Mouse (Mus musculus): ENCODE results near the gene Nxf7.
"Not testable (repeated sequence)": the region's sequence is repeated elsewhere in the genome, so short reads cannot be mapped to it uniquely, and the experiment has no call there.

Nxf7 gene

GRCm38 (mm10) chrX:135598677-135599076, at the start of gene Nxf7:
Nxf7 (minus strand) TSS chrX:135598777.
- no peak for DNase-seq

GRCm38 (mm10) chrX:135627605-135628004, 29.0 kb upstream of the Nxf7 start, which contains the start of gene Prame:
Prame (minus strand) TSS chrX:135627705.
- DNase-seq = no peak

GRCm38 (mm10) chrX:135601298-135602029, 2.9 kb upstream of the Nxf7 start:
- DNase-seq = peak; percentile 30 to 38

- DNase-seq = no peak
Observed at GRCm38 (mm10) chrX:135598096-135598495, 481 bp downstream of the Nxf7 start.

- DNase-seq = no peak
Observed at GRCm38 (mm10) chrX:135576412-135576811, 22.2 kb downstream of the Nxf7 start.

GRCm38 (mm10) chrX:135574958-135575628, 23.5 kb downstream of the Nxf7 start:
- DNase-seq = not testable (repeated sequence)

GRCm38 (mm10) chrX:135574261-135574957, 24.2 kb downstream of the Nxf7 start:
- DNase-seq = not testable (repeated sequence)

DNA sequence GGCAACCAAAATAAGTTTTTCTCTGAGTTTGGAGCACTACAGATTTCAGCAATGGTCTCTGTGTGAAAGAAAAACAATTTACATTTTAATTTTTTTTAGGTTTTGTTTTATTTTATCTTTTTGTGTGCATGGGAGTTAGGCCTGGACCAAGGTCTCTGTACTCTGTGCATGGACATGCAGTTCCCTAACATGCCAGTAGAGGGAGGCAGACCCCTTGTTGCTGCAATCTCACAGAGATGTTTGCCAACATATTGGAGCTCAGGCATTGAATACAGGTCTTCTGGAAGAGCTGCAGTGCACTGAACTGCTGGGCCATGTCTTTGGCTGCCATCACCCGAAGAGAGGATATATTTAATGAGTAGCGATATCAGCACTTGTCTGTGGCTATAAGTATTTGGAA, 29.1 kb downstream of the Nxf7 start:
- DNase-seq = peak; percentile 72 to 80

DNA sequence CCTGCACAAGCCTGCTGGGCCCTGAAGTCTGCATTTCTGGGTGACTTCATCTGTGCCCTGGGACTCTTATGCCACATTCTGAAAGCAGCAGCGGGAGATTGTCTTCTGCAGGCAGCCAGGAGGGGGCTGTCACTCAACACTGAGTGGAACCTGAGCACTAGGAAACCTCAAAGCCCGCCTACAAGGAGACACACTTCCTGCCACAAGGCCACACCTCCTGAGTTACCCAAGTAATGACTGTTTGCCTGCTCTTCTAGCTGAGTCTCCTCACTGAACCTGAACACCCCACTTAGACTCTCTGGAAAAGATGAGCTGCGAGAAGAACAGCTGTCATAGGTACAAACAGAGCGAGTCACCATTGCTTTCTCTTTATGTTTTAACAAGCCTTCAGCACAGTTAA, 33.6 kb downstream of the Nxf7 start:
- not testable (repeated sequence) for DNase-seq

GRCm38 (mm10) chrX:135562841-135563240, 35.7 kb downstream of the Nxf7 start:
- no peak for DNase-seq

DNA sequence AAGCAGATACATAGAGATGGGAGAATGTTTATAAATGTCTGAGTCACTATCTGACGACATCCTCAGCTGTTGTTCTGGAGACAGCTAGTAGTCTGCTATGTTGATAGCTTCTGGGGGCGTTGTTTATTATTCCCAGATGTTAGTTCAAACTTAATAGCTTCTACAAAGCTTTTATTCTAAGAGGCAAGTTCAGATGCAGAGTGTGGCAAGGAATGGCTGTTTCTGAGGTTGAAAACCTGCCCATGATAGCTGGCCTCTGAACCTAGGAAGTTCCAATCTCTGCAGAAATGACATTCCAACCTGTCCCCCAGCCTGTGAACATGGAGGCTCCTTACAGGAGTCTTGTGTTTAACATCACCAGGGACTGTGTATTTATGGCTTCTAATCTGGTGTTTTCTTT, 36.9 kb downstream of the Nxf7 start:
- DNase-seq = not testable (repeated sequence)

DNA sequence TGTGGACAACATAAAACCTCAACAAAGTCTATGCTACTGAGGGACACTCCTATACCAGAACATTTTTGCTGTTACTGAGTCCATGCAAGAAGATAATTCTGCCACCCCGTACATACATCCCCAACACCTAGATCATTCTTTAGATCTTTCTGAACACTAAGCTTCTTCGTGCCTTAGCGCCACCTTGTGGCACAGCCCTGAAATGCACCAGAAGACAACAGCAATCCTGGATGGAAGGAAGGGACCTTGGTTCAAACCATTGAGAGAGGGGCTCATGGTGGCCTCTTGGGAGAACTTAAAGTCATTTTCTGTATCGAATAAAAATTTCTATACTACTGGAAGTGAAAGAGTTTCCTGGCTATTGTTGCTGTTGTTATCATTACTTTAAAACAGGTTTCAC, 37.6 kb downstream of the Nxf7 start:
- peak; percentile 38 to 66 for DNase-seq

GRCm38 (mm10) chrX:135559665-135560064, 38.9 kb downstream of the Nxf7 start:
- DNase-seq = peak; percentile 44 to 61

Data from cerebellum, postnatal 14 days (tissue).